Mouse (Mus musculus) ES-Bruce4 (cell line): ENCODE measurements around the gene Mob1a. TPM values are rescaled to one million over a fixed set of nuclear protein-coding genes. Genes with fewer than 3 reads are reported as not detected.

Source experiments
- H3K27ac ChIP-seq: 2 replicates; pipeline ENCODE4 v1.5.1; 2012; ENCODE audit warnings: low read length, inconsistent platforms; ENCODE audit not compliant: insufficient read depth
- H3K27me3 ChIP-seq: 2 replicates; pipeline ENCODE4 v1.6.1; 2012; ENCODE audit warnings: mild to moderate bottlenecking, low read length, inconsistent platforms; ENCODE audit not compliant: control insufficient read depth, poor library complexity, insufficient read depth, severe bottlenecking
- H3K36me3 ChIP-seq: 2 replicates; pipeline ENCODE4 v1.6.1; 2012; ENCODE audit warnings: inconsistent platforms, mild to moderate bottlenecking, low read length, moderate library complexity; ENCODE audit not compliant: control insufficient read depth, poor library complexity, insufficient read depth, severe bottlenecking
- H3K4me1 ChIP-seq: one replicate; pipeline ENCODE4 v1.8.1; 2011; ENCODE audit warnings: low read length; ENCODE audit not compliant: control insufficient read depth, insufficient read depth
- H3K4me3 ChIP-seq: 2 replicates; pipeline ENCODE4 v1.5.1; 2011; ENCODE audit warnings: low read depth, mild to moderate bottlenecking, low read length
- H3K9ac ChIP-seq: 2 replicates; pipeline ENCODE4 v1.6.1; 2012; ENCODE audit warnings: low read depth, mild to moderate bottlenecking, inconsistent platforms; ENCODE audit not compliant: poor library complexity, severe bottlenecking
- H3K9me3 ChIP-seq: replicated peaks from 2 replicates; pipeline ENCODE4 v1.6.1; 2012; ENCODE audit warnings: mild to moderate bottlenecking, low read length, inconsistent platforms; ENCODE audit not compliant: control insufficient read depth, poor library complexity, insufficient read depth, severe bottlenecking
- CTCF ChIP-seq: IDR thresholded peaks from one replicate; pipeline ENCODE4 v1.8.1; 2011; ENCODE audit warnings: low read depth, low read length
- EP300 ChIP-seq: IDR thresholded peaks from 2 replicates; pipeline ENCODE4 v1.6.1; 2011; ENCODE audit warnings: low read depth, low read length; ENCODE audit not compliant: insufficient read depth
- POLR2A ChIP-seq: IDR thresholded peaks from one replicate; pipeline ENCODE4 v1.8.1; 2011; ENCODE audit warnings: low read length; ENCODE audit not compliant: insufficient read depth
- polyA plus RNA-seq: library from polyadenylated mRNA; stranded (reverse); fragments of >200 nt; gene quantifications from 2 replicates; pipeline ENCODE4 v1.2.4, GENCODE M21; 2011; ENCODE audit warnings: low read depth; ENCODE audit not compliant: missing spikeins, insufficient read depth, insufficient read length

Mob1a gene
- polyA plus RNA-seq, 1 experiment = 62.1 TPM

DNA sequence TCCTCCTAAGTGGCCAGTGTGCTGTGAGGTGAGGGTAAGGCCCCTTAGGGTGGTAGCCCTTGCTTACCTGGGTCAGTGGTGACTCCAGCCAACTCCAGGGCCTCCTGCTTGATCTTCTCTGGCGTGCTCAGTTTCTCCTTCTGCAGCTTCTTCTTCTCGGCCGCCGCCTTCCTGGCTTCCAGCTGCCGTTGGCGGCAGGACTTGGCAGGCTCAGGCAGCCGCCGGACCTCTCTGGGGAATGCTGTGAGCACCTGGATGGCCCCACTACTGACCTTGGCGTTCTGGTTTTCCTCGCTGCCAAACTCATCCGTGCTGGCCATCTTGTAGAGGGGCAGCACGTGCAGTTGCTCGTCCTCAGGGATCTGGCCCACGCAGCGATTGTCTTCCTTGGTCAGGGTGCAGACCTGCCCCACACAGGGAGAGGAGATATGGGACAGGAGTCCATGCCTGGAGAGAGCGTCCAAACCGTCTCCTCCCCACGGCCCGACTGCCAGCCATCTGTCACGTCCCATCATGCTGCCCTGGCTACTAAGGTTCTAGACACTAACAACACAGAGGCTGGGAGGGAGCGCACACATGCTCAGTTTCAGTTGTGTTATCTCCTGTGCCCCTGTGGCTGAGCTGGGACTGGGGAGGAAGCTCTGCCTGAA lies 44.6 kb downstream of the Mob1a start:
- H3K9me3 ChIP-seq = no peaks in the 10 kb centered on the region
- no peak overlapping the region for H3K4me3 ChIP-seq
- no peaks in the 10 kb centered on the region for H3K4me1 ChIP-seq
- no peaks in the 10 kb centered on the region for H3K36me3 ChIP-seq
- TF ChIP-seq CTCF = no peak
- no peak for TF ChIP-seq EP300
- no peak for TF ChIP-seq POLR2A
- no peak overlapping the region for H3K27ac ChIP-seq
- no peaks in the 10 kb centered on the region for H3K27me3 ChIP-seq
- no peak overlapping the region for H3K9ac ChIP-seq

DNA sequence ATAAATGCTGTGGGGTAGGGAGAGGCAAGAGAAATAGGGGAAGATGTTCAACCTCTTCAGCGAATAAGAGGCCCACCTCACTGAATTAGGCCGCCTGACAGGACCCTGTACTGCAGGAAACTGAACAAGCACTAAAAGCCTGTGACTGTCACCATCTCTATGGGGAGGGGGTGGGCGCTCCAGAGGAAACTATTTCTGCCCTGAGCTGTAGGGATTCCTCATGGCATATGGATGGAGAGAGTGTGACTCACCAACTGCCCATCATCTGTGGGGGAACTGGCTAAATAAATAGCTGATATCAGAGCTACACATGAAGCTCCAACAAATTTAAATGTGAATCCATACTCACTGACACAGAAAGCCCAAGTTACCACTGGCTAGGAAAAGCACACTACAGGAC lies 45.5 kb downstream of the Mob1a start:
- H3K36me3 ChIP-seq = no peaks in the 10 kb centered on the region
- no peak overlapping the region for H3K9ac ChIP-seq
- H3K4me3 ChIP-seq = no peak overlapping the region
- no peaks in the 10 kb centered on the region for H3K9me3 ChIP-seq
- no peak overlapping the region for H3K27ac ChIP-seq
- no peak for TF ChIP-seq CTCF
- no peak for TF ChIP-seq EP300
- no peak for TF ChIP-seq POLR2A
- no peaks in the 10 kb centered on the region for H3K27me3 ChIP-seq
- H3K4me1 ChIP-seq = no peaks in the 10 kb centered on the region

DNA sequence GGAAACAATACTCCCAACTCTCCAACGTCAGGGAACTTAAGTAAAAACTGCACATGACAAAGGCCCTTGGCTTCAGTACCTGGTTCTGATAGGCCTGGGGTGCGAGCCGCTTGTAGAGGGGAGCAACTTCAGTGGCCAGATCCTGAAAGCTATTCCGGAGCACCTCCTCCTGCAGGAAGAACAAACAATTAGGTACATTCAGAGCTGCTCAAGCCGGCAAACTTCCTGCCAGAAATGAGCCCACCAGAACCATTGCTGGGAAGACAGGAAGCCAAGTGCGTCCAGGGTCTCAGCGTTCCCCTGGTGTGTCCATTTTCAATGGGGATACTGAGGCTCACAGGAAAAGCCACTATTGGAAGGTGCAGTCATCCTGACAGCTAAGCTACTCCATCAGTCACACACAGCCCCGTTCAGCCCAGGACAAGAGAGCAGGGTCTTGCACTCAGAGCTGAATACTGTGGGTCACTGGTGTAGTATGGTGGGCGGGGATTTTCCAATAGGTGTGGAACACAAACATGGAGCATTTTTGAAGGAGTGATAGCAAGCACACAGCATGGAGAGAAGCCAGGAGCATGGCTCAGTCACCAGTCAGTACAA lies 48.0 kb downstream of the Mob1a start:
- TF ChIP-seq POLR2A = no peak
- TF ChIP-seq EP300 = no peak
- no peak for TF ChIP-seq CTCF
- Histone ChIP-seq H3K4me3 (no peak overlapping the region), H3K9me3 (no peaks in the 10 kb centered on the region), H3K9ac (no peak overlapping the region), H3K27ac (no peak overlapping the region), H3K36me3 (no peaks in the 10 kb centered on the region), H3K4me1 (no peaks in the 10 kb centered on the region), H3K27me3 (no peaks in the 10 kb centered on the region)

DNA sequence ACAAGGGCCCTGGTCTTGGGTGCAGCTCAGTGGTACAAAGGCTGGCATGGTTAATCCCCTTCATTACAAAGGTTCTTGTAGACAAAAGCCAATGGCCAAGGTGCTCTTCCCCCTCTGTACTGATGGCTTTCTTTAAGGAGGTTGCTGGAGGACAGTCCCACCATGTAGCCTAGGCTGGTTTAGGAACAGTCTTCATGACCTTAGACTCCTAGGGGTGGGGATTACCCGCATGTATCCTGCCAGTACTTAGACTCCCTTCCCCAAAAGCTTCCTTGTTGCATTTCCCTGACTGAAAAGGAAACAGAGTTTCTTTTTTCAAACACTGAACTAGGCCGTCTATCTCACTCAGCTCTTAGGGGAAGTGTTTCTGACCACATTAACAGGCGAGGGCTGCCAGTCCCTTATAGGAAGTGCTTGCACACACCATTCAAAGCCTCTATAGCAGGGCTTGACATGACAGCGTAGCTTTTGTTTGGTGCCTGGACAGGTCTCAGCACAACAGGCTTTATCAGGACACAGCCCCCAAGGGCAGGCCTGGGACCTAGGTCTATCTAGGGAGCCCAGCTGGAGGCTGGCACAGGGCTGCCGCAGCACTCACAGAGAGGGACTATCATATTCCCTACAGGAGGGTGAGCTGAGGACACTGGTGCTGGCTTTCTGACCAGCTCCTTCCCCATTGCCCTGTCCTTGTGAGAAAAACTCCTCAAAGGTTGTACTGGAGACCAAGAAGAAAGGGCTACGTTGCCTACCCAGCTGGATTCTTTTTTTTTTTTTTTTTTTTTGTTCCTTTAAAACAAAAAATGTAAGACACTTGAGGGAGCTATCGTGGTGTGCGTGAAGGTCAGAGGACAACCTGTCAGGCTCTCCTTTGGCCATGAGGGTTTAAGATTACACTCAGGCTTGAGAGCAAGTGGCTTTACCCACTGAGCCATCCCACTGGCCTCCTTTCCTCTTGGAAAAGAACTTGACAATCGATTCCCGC lies 56.0 kb downstream of the Mob1a start:
- no peaks in the 10 kb centered on the region for H3K36me3 ChIP-seq

DNA sequence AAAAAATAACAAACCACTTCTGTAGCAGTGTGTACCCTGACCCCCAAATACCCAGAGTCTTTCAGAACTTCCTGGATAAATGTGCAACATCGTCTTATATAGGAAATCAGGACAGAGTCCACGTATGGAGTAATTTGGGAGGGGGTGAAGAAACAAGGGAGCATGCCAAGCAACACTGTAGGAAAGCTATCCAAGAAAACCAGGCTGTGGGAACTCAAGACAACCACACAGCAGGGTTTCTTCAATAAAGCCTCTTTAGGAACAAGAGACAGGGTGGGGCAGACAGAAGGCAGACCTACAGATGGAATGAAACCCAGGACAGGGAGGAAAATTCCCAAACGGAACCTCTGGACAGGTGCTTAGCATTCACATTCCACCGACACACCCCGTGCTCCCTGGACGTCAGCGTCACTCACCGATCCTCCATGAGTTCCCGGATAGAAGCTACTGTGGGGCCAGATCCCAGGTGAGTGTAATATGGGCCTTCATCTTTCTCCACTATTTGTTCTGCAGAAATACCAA lies 59.8 kb downstream of the Mob1a start:
- H3K36me3 ChIP-seq = no peaks in the 10 kb centered on the region
- H3K4me1 ChIP-seq = no peaks in the 10 kb centered on the region
- no peaks in the 10 kb centered on the region for H3K27me3 ChIP-seq
- H3K4me3 ChIP-seq = no peak overlapping the region
- no peak overlapping the region for H3K27ac ChIP-seq
- H3K9ac ChIP-seq = no peak overlapping the region
- no peaks in the 10 kb centered on the region for H3K9me3 ChIP-seq
- TF ChIP-seq EP300 (no peak), CTCF (no peak), POLR2A (no peak)

More for the DNA sequence above, 56.0 kb downstream of the Mob1a start:
- Histone ChIP-seq H3K4me1 (no peaks in the 10 kb centered on the region), H3K27me3 (no peaks in the 10 kb centered on the region), H3K9me3 (no peaks in the 10 kb centered on the region), H3K9ac (no peak overlapping the region), H3K27ac (no peak overlapping the region), H3K4me3 (no peak overlapping the region)
- TF ChIP-seq POLR2A = no peak
- no peak for TF ChIP-seq EP300
- TF ChIP-seq CTCF = no peak
